Mouse (Mus musculus): Measurements from ENCODE around the gene Agpat3.

The Agpat3 gene

GRCm38 (mm10) chr10:78324556-78325164 lies 27.6 kb downstream of the Agpat3 start:
- no peak for DNase-seq (ENCODE audit: low spot score)

- DNase-seq (ENCODE audit: low spot score), result no peak
These were observed 28.9 kb downstream of the Agpat3 start for GRCm38 (mm10) chr10:78323214-78323880.

- peak; percentile 50 for DNase-seq (ENCODE audit: low spot score)
These were observed 29.5 kb downstream of the Agpat3 start for GRCm38 (mm10) chr10:78322806-78323205.

GRCm38 (mm10) chr10:78321133-78321757 lies 31.0 kb downstream of the Agpat3 start:
- DNase-seq (ENCODE audit: low spot score), result no peak

GRCm38 (mm10) chr10:78320526-78320925 lies 31.8 kb downstream of the Agpat3 start:
- DNase-seq (ENCODE audit: low spot score), result no peak

- DNase-seq (ENCODE audit: low spot score), result no peak
These were observed 32.3 kb downstream of the Agpat3 start for GRCm38 (mm10) chr10:78319940-78320339.

GRCm38 (mm10) chr10:78317270-78317923 lies 34.9 kb downstream of the Agpat3 start:
- no peak for DNase-seq (ENCODE audit: low spot score)

GRCm38 (mm10) chr10:78316228-78317087 lies 35.8 kb downstream of the Agpat3 start:
- no peak for DNase-seq (ENCODE audit: low spot score)

GRCm38 (mm10) chr10:78315145-78315544 lies 37.1 kb downstream of the Agpat3 start:
- no peak for DNase-seq (ENCODE audit: low spot score)

- DNase-seq (ENCODE audit: low spot score), result peak; percentile 61
These were observed 40.2 kb downstream of the Agpat3 start for GRCm38 (mm10) chr10:78311886-78312635.

GRCm38 (mm10) chr10:78310747-78311267 lies 41.5 kb downstream of the Agpat3 start:
- DNase-seq (ENCODE audit: low spot score), result no peak

- no peak for DNase-seq (ENCODE audit: low spot score)
These were observed 43.7 kb downstream of the Agpat3 start for GRCm38 (mm10) chr10:78308617-78309016.

- no peak for DNase-seq (ENCODE audit: low spot score)
These were observed 44.9 kb downstream of the Agpat3 start for GRCm38 (mm10) chr10:78307391-78307790.

GRCm38 (mm10) chr10:78306027-78306426 lies 46.3 kb downstream of the Agpat3 start:
- no peak for DNase-seq (ENCODE audit: low spot score)

GRCm38 (mm10) chr10:78304996-78305395 lies 47.3 kb downstream of the Agpat3 start:
- no peak for DNase-seq (ENCODE audit: low spot score)

- no peak for DNase-seq (ENCODE audit: low spot score)
These were observed 48.6 kb downstream of the Agpat3 start for GRCm38 (mm10) chr10:78303675-78304074.

GRCm38 (mm10) chr10:78300061-78300460 lies 52.2 kb downstream of the Agpat3 start:
- DNase-seq (ENCODE audit: low spot score), result no peak

GRCm38 (mm10) chr10:78298651-78299644 lies 53.3 kb downstream of the Agpat3 start:
- DNase-seq (ENCODE audit: low spot score), result no peak
